Mouse (Mus musculus) cortical plate, adult 2 months (tissue): ENCODE data around the gene Fam107b.

Source experiments
- CTCF ChIP-seq: fragments of 200-500 bp; IDR thresholded peaks from 2 replicates; pipeline ENCODE4 v1.5.1; 2011; ENCODE audit warnings: mild to moderate bottlenecking, control low read depth, low read length; ENCODE audit not compliant: insufficient read depth; ENCODE audit errors: extremely low read depth
- POLR2A ChIP-seq: fragments of 200-500 bp; IDR thresholded peaks from 2 replicates; pipeline ENCODE4 v1.6.1; 2011; ENCODE audit warnings: mild to moderate bottlenecking, low read length, control low read depth; ENCODE audit not compliant: insufficient read depth; ENCODE audit errors: extremely low read depth

GRCm38 (mm10) chr2:3603181-3603580, 32.9 kb downstream of the Fam107b start:
- TF ChIP-seq CTCF, result no peak
- no peak for TF ChIP-seq POLR2A
